Mouse (Mus musculus) layer of hippocampus, adult 9-11 months (tissue): ENCODE measurements around the gene Serpinf2.
"Not testable (repeated sequence)": the region's sequence is repeated elsewhere in the genome, so short reads cannot be mapped to it uniquely, and the experiment has no call there.

Experiments used
- DNase-seq: peaks from one replicate; pipeline ENCODE4 v3.0.0; 2022

Serpinf2 gene

GRCm38 (mm10) chr11:75459141-75459711, 19.8 kb upstream of the Serpinf2 start:
- no peak for DNase-seq

- DNase-seq = peak; percentile 59
Measured at GRCm38 (mm10) chr11:75458628-75459041, 19.2 kb upstream of the Serpinf2 start.

GRCm38 (mm10) chr11:75458169-75458568, 18.8 kb upstream of the Serpinf2 start:
- no peak for DNase-seq

- DNase-seq = no peak
Measured at GRCm38 (mm10) chr11:75456440-75456871, 17.1 kb upstream of the Serpinf2 start.

GRCm38 (mm10) chr11:75455971-75456370, 16.6 kb upstream of the Serpinf2 start:
- not testable (repeated sequence) for DNase-seq

DNA sequence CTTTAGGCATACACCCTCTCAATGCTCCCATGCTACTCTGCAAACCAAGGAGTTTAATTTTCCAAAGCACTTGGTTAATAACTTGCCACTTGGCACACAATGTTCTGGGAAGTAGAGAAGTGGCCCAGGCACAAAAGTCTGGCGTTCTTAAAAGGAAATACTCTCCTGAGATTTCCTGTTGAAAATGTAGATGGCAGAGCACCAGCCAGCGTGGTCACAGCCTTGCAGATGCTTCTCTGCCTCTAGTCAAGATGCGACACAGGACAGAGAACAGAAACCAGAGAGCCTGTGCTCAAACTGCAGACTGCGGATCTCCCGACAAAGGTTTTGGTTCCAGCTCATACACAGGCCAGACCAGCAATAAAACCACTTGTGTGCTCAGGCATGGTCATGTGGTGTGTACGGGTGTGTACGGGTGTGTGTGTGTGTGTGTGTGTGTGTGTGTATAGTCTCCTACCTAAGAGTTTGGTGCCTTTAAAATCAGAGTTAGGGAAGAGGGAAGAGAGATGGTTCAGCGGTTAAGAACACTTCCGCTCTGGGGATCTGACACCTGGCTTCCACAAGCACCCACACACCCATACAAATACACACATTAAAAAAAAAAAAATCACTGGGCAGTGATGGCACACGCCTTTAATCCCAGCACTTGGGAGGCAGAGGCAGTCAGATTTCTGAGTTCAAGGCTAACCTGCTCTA, 15.8 kb upstream of the Serpinf2 start:
- DNase-seq = no peak

DNA sequence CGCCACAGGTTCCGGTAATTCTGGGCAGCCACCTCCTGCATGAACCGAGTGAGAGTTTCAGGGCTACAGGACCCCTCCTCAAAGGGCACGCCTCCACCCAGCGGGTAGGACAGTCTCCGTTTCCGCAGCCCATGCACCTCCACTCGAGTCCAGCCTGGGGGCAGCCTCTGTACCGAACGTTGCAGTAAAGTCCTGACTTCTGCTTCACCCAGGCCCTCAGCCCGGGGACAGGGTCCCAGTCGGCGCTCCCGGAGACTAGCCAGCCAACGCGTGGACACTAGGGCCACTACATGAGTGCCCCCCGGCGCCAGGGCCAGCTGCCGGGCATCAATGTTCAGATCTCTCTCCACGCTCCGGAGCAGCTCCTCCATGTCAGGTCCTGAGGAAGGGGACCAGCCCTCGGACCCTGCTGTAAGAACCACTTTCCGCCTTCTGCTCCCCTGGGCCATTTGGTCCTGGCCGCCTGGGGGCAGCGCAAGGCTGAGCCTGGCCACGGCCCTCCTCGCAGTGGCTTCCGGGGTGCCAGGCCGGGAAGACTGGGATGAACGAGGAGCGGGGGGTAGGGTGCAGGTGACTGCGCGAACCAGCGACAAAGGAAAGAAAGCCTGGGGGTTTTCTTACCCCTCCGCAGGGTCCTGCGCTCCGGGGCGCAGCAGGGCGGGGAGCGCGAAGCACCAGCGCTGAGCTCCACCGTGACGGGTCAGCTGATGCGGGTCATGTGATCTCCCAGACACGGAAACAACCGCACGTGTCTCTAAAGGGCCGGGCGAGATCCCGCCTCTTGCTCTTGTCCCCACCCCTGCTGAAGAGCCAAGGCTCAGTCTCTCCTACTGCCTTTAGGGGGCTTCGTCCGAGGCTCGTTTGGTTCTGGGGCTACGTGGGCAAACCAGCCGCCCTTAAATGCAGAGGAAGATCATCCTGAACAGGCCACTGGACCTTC, 14.9 kb upstream of the Serpinf2 start, which contains the start of gene Wdr81:
Gene Wdr81 (minus strand): TSS at position 727 of the 940 bp plus-strand sequence.
- DNase-seq = peak; percentile 92

DNA sequence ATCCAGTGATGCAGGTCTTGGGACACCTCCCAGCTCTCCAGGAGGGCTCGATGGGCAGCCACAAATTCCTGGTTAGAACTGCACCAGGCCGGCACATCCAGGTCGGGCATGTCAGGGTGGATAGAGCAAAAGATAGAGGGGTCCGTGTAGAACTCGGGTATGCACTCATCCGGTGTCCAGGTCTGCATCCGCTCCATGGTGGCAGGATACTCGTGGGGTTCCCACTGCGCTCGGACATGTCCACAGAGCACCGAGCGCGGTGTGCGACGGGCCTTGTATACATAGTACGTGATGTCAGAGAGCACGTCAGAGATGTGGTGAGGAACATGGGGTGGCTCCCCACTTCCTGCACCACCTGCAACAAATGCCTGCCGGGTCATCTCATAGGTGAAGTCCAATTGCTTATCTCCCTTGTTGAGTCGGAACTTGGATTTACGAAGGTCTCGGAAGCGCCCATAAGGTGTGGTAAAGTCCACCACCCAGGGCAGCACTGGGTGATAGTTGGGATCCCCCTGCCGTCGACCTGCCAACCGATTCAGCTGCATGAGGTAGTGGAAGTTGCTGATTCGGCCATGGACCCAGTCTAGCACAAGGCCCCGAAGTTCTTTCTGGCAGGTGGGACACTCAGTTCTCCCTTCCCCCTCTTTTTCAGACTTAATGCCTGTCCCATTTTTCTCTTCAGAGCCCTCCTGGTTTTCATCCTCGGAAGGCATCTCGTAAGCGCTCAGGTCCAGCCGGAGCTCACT, 13.6 kb upstream of the Serpinf2 start:
- no peak for DNase-seq

DNA sequence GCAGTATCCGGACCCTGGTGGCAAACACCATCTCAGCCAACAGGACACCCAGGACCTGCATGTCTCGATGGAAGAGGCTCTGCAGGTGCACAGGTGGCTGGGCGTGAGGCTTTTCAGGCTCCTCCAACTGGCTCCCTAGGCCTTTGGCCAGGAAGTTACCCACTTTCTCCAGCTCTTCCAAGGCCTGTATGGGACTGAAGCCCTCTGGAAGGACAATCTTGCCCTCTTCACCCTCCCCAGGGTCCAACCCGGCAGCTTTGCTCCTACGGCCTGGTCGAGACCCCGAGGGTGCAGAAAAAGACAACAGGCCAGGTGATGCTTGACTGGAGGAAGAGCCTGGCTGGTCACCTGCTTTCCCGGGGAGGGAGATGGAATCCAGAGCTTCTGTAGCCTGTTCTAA, 12.7 kb upstream of the Serpinf2 start:
- no peak for DNase-seq

DNA sequence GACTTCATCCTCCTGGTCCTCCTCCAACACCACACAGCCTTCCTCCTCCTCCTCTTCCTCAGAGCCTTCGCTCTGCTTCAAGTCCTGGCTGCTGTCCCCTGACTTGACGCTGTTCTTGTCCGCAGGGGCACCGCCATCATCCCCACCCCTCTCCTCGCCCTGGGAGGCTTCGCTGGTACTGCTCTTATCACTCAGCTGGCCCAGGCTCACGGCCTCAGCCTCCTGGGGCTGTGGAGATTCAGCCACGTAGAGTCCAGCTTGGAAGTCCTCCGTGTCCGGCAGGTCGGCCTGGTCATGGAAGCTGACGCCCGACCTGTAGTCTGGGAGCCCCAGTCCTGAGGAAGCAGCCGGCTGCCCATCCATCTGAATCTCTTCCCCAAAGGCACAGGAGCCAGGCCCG, 11.5 kb upstream of the Serpinf2 start:
- DNase-seq = no peak

GRCm38 (mm10) chr11:75450304-75450908, 11.0 kb upstream of the Serpinf2 start:
- no peak for DNase-seq

GRCm38 (mm10) chr11:75449695-75450094, 10.3 kb upstream of the Serpinf2 start:
- DNase-seq = no peak

DNA sequence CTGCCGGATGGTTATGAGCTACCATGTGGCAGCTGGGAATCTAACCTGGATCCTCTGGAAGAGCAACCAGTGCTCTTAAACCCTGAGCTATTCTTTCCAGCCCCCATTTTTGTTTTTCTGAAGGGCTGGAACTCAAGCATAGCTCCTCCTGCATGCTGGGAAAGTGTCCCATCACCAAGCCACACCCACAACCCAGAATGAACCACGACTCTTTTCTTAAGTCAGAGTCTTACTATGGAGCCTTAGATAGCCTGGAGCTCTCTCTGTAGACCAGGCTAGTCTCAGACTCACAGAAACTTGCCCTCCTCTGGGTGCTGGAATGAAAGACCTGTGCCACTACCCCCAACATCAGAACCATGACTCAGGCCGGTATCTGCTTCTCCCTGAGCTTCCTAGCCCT, 9.2 kb upstream of the Serpinf2 start:
- no peak for DNase-seq

GRCm38 (mm10) chr11:75443711-75444110, 4.3 kb upstream of the Serpinf2 start:
- DNase-seq = no peak

DNA sequence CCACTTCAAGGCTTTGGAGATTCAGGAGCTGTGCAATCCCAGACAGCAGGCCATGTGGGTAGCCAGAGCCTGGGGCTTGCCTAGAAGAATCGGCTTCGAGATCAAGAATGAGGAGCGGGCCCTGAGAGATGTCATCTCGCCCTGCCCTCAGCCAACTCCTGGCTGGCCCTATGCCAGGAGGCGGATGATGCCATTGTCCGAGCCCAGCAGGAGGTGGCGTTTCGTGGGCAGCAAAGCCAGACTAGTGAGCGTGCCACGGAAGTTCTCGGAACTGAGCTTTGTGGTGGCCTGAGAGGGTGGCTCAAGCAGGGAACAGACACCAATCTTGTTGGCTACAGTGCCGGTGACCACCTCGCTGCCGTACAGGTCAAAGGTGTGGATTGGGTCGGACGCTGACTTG, 2.2 kb upstream of the Serpinf2 start:
- DNase-seq = no peak

DNA sequence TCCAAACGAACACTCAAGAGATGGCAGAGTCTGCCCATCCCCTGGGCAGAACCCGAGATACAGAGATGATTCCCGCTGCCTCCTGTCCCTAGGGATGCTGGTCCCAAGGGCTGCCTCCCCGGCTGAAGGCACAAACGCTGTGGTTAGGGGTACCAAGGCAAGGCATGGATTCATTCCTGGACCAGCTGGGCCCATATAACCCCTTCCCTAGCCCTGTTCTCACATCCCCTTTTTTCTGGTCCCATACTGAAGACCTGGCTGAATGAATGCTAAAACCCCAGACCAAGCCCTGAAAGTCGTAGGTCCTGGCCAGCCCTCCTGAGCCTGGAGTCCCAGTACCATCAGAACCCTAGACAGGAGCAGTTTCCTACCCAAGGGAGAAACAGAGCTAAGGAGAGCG, 1.6 kb upstream of the Serpinf2 start:
- DNase-seq = no peak

DNA sequence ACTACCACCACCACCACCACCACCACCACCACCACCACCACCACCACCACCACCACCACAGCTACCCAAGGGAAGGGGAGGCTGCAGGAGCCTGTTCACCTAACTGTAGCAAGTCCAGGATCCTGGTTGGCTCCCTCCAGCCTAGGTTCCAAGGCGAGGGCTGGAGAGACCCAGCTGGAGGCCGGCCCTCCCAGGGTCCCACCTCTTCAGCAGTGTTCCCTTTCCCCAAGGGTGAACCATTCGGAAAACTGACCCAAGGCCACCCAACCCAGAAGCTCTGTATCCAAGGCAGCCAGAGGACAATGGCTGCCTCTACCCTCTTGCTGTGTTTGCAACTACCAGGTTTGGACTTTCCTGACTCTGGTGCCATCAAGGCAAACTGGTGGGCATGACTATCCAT, 560 bp upstream of the Serpinf2 start:
- no peak for DNase-seq

DNA sequence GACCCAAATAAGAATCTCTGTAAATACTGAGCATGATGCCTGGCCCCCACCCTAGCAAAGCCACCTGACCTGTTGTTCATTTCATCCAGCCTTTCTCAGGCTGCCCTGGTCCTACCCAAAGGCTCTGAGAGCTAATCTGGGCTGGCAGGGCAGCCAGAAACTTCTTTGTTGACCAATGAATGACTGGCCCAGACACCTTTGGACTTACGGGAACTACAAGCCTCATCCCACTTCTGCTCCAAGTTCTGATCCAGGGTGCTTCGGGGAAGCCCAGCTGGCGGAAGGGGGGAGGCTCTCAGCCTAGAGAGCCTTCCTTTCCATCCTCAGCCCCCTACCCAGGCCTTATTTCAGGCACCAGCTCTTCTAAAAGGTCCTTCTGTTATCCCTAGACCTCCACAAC, 587 bp downstream of the Serpinf2 start:
- no peak for DNase-seq

DNA sequence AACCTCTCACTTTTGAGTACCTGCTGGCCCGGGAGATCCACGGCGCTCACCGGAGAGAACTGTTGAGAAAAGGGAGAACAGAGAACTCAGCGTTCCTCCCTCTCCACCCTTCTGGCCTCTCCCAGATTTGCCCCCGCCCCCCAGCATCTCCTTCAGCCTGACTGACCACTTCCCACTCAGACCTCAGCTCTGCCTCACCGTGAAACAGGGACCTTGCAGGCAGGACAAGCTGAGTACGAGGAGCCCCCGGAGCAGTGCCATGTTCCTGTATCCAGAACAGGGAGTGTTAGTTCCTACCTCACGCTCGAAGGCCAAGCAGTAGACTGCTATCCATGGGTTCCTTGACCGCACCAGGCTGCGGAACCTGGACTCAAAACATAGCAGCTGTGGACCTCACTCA, 1.2 kb downstream of the Serpinf2 start:
- DNase-seq = no peak

DNA sequence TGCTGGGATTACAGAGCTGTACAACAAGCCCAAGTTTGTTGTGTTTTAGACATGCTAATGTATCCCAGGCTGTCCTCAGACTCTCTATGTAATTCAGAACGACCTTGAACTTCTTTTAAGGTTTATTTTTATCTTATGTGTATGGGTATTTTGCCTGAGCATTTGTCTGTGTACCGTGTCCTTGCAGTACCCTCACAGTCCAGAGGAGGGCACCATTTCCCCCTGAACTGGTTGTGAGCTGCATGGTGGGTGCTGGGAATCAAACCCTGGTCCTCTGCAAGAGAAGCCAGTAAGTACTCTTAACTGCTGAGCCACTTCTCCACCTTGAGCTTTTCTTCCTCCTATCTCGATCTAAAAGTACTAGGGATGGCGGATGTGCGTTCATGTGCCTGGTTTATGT, 5.3 kb downstream of the Serpinf2 start:
- no peak for DNase-seq

DNA sequence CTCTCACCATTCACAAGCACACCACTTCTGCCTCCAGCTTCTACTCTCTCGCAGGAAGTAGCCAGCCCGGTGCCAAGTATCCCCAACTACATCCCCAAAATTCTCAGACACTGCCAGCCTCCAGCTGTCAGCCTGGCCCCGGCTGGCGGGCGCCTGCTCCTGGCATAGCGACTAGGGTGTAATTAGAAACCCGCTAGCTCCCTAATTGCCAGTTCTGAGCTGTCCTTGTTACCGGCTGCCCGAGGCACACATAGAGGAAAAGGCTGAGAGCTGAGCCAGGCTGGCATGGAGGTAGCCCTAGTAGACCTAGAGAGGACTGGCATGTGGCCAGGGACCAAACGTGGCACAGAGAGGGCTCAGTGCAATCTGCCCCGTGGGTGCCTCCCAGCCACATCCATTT, 8.1 kb downstream of the Serpinf2 start:
- DNase-seq = peak; percentile 87

- peak; percentile 60 for DNase-seq
Measured at GRCm38 (mm10) chr11:75429019-75429705, 10.2 kb downstream of the Serpinf2 start.
